Mouse (Mus musculus): Measurements from ENCODE around the gene Trmt10c. TPM values are rescaled to one million over a fixed set of nuclear protein-coding genes. Genes with fewer than 3 reads are reported as not detected.
"Not testable (repeated sequence)": the region's sequence is repeated elsewhere in the genome, so short reads cannot be mapped to it uniquely, and the experiment has no call there.

The Trmt10c gene
- total RNA-seq, 2 experiments from 2014 or later: 26.0 to 38.0 TPM

- no peak for ATAC-seq (replicated peaks; ENCODE audit: poor library complexity, severe bottlenecking)
Observed at GRCm38 (mm10) chr16:56055911-56056310, 18.3 kb upstream of the Trmt10c start.

GRCm38 (mm10) chr16:56048038-56048437, 10.4 kb upstream of the Trmt10c start, which contains the start of gene Senp7:
TSS of gene Senp7 (plus strand) at chr16:56048338.
- not testable (repeated sequence) for ATAC-seq (replicated peaks; ENCODE audit: poor library complexity, severe bottlenecking)

- ATAC-seq (replicated peaks; ENCODE audit: poor library complexity, severe bottlenecking): no peak
Observed at GRCm38 (mm10) chr16:56038090-56038489, 471 bp upstream of the Trmt10c start.

- no peak for ATAC-seq (replicated peaks; ENCODE audit: poor library complexity, severe bottlenecking)
Observed at GRCm38 (mm10) chr16:56036501-56036900, 1.1 kb downstream of the Trmt10c start.

GRCm38 (mm10) chr16:56034566-56034965, 3.1 kb downstream of the Trmt10c start:
- no peak for ATAC-seq (replicated peaks; ENCODE audit: poor library complexity, severe bottlenecking)

GRCm38 (mm10) chr16:56029661-56030082, 7.9 kb downstream of the Trmt10c start, which contains the start of gene Pcnp:
TSS of gene Pcnp (minus strand) at chr16:56029739.
- ATAC-seq (replicated peaks; ENCODE audit: poor library complexity, severe bottlenecking): peak; percentile 90

GRCm38 (mm10) chr16:56028722-56029551, 8.7 kb downstream of the Trmt10c start:
- peak; percentile 25; the same call in 1 of the 2 replicates for ATAC-seq (replicated peaks; ENCODE audit: poor library complexity, severe bottlenecking)

GRCm38 (mm10) chr16:56027854-56028629, 9.6 kb downstream of the Trmt10c start:
- ATAC-seq (replicated peaks; ENCODE audit: poor library complexity, severe bottlenecking): no peak

GRCm38 (mm10) chr16:56019660-56020059, 18.0 kb downstream of the Trmt10c start:
- no peak for ATAC-seq (replicated peaks; ENCODE audit: poor library complexity, severe bottlenecking)

GRCm38 (mm10) chr16:56014076-56014475, 23.5 kb downstream of the Trmt10c start:
- no peak for ATAC-seq (replicated peaks; ENCODE audit: poor library complexity, severe bottlenecking)

- ATAC-seq (replicated peaks; ENCODE audit: poor library complexity, severe bottlenecking): peak; percentile 40; the same call in 1 of the 2 replicates
Observed at GRCm38 (mm10) chr16:56012789-56013743, 24.6 kb downstream of the Trmt10c start.

- no peak for ATAC-seq (replicated peaks; ENCODE audit: poor library complexity, severe bottlenecking)
Observed at GRCm38 (mm10) chr16:56008862-56009261, 28.8 kb downstream of the Trmt10c start.

GRCm38 (mm10) chr16:56006798-56007197, 30.8 kb downstream of the Trmt10c start:
- no peak for ATAC-seq (replicated peaks; ENCODE audit: poor library complexity, severe bottlenecking)

- ATAC-seq (replicated peaks; ENCODE audit: poor library complexity, severe bottlenecking): peak; percentile 63
Observed at GRCm38 (mm10) chr16:55994235-55994634, 43.4 kb downstream of the Trmt10c start.

GRCm38 (mm10) chr16:55990311-55990710, 47.3 kb downstream of the Trmt10c start:
- peak; percentile 91 for ATAC-seq (replicated peaks; ENCODE audit: poor library complexity, severe bottlenecking)

- no peak for ATAC-seq (replicated peaks; ENCODE audit: poor library complexity, severe bottlenecking)
Observed at GRCm38 (mm10) chr16:55986001-55986400, 51.6 kb downstream of the Trmt10c start.

Data from granulocyte monocyte progenitor cell, adult 5-6 weeks (primary cell).